Mouse (Mus musculus): ENCODE data around the gene Mif4gd.
A peak's percentile ranks its signal among the peaks of the same experiment; 100 is the strongest.

Mif4gd gene

GRCm38 (mm10) chr11:115632247-115632646 is 19.5 kb upstream of the Mif4gd start:
- no peak for DNase-seq

- peak; percentile 24 for DNase-seq
Observed at GRCm38 (mm10) chr11:115631505-115631890, 18.7 kb upstream of the Mif4gd start.

GRCm38 (mm10) chr11:115630532-115631504 is 18.0 kb upstream of the Mif4gd start:
- DNase-seq: no peak

- no peak for DNase-seq
Observed at GRCm38 (mm10) chr11:115629734-115630531, 17.2 kb upstream of the Mif4gd start.

GRCm38 (mm10) chr11:115628465-115629101 is 15.8 kb upstream of the Mif4gd start:
- no peak for DNase-seq

- DNase-seq: peak; percentile 97
Observed at GRCm38 (mm10) chr11:115627705-115628464, 15.1 kb upstream of the Mif4gd start, which contains the start of gene Slc25a19. Gene Slc25a19, minus strand, starts transcription at chr11:115628295.

GRCm38 (mm10) chr11:115626824-115627616 is 14.3 kb upstream of the Mif4gd start:
- no peak for DNase-seq

- no peak for DNase-seq
Observed at GRCm38 (mm10) chr11:115625877-115626276, 13.1 kb upstream of the Mif4gd start.

- no peak for DNase-seq
Observed at GRCm38 (mm10) chr11:115623487-115624070, 10.8 kb upstream of the Mif4gd start.

GRCm38 (mm10) chr11:115619949-115620348 is 7.2 kb upstream of the Mif4gd start:
- DNase-seq: no peak

- DNase-seq: no peak
Observed at GRCm38 (mm10) chr11:115618732-115619516, 6.2 kb upstream of the Mif4gd start.

GRCm38 (mm10) chr11:115618001-115618400 is 5.2 kb upstream of the Mif4gd start:
- DNase-seq: no peak

GRCm38 (mm10) chr11:115616893-115617292 is 4.1 kb upstream of the Mif4gd start:
- DNase-seq: no peak

- no peak for DNase-seq
Observed at GRCm38 (mm10) chr11:115616371-115616770, 3.6 kb upstream of the Mif4gd start.

GRCm38 (mm10) chr11:115615875-115616274 is 3.1 kb upstream of the Mif4gd start:
- no peak for DNase-seq

GRCm38 (mm10) chr11:115615108-115615825 is 2.5 kb upstream of the Mif4gd start:
- no peak for DNase-seq

- no peak for DNase-seq
Observed at GRCm38 (mm10) chr11:115614346-115615107, 1.8 kb upstream of the Mif4gd start.

- DNase-seq: no peak
Observed at GRCm38 (mm10) chr11:115613138-115613945, 573 bp upstream of the Mif4gd start.
